Mouse (Mus musculus) megakaryocyte, embryonic 14.5 days (primary cell): ENCODE results near the gene Gpr1.

Experiments used
- FLI1 ChIP-seq: IDR thresholded peaks from 2 replicates; pipeline ENCODE4 v1.6.1; 2012; ENCODE audit warnings: low read length, inconsistent platforms, mixed read lengths
- GATA1 ChIP-seq: IDR thresholded peaks from 3 replicates; pipeline ENCODE4 v1.6.1; 2012; ENCODE audit warnings: mixed read lengths, low read length, inconsistent platforms, borderline replicate concordance

DNA sequence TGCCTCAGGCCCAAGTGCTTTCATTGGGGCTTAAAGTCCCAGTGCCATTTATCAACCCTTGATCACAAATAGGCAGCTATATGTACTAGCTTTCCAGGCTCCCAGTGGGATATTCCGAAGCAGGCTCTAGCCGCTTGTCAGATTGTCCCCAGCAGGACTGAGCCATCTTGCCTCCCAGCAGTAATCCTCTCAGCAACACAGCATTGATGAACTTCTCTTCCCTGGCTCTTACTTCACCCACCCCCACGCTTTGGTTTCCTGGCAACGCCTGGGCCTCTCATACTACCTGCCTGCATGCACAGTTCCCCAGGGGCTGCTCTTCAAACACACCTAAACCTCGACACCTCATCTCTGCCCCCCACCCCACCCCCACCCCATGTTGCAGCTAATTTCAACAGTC, 23.0 kb upstream of the Gpr1 start:
- TF ChIP-seq GATA1 (no peak), FLI1 (no peak)
